Mouse (Mus musculus) neural tube, embryonic 14.5 days (tissue): Measurements from ENCODE around the gene Ush2a. TPM values are rescaled to one million over a fixed set of nuclear protein-coding genes. Genes with fewer than 3 reads are reported as not detected.
A peak's percentile ranks its signal among the peaks of the same experiment; 100 is the strongest.

Experiments used
- ATAC-seq: fragments of 200-750 bp; cut with Nextera tagmentation; 2 replicates; pipeline ENCODE4 v1.8.0; 2017; ENCODE audit warnings: low read depth, mild to moderate bottlenecking, moderate TSS enrichment, moderate library complexity
- H3K27ac ChIP-seq: fragments of 300-500 bp; sonication (generic); 2 replicates; pipeline ENCODE4 v1.5.1; 2014; ENCODE audit warnings: low read depth, mild to moderate bottlenecking, control low read depth, low read length, moderate library complexity, mixed read lengths
- H3K27me3 ChIP-seq: fragments of 300-500 bp; sonication (generic); 2 replicates; pipeline ENCODE4 v1.6.1; 2014; ENCODE audit warnings: low read length; ENCODE audit not compliant: control insufficient read depth, insufficient read depth
- H3K36me3 ChIP-seq: fragments of 300-500 bp; sonication (generic); 2 replicates; pipeline ENCODE4 v1.6.1; 2014; ENCODE audit warnings: low read length, mixed read lengths; ENCODE audit not compliant: control insufficient read depth, insufficient read depth
- H3K4me1 ChIP-seq: fragments of 300-500 bp; sonication (generic); 2 replicates; pipeline ENCODE4 v1.6.1; 2014; ENCODE audit warnings: low read length; ENCODE audit not compliant: control insufficient read depth, insufficient read depth
- H3K4me2 ChIP-seq: fragments of 300-500 bp; sonication (generic); 2 replicates; pipeline ENCODE4 v1.6.1; 2014; ENCODE audit warnings: mild to moderate bottlenecking, low read depth, low read length, control low read depth
- H3K4me3 ChIP-seq: fragments of 300-500 bp; sonication (generic); 2 replicates; pipeline ENCODE4 v1.5.1; 2014; ENCODE audit warnings: low read depth, low read length, control low read depth, mixed read lengths
- H3K9ac ChIP-seq: fragments of 300-500 bp; sonication (generic); replicated peaks from 2 replicates; pipeline ENCODE4 v1.6.1; 2014; ENCODE audit warnings: low read depth, mild to moderate bottlenecking, control low read depth, low read length, mixed read lengths
- H3K9me3 ChIP-seq: fragments of 300-500 bp; sonication (generic); 2 replicates; pipeline ENCODE4 v1.6.1; 2016; ENCODE audit warnings: low read length; ENCODE audit not compliant: control insufficient read depth
- WGBS: fragments of 180-500 bp; shearing (Covaris S2); extraction: QIAGEN DNeasy Blood & Tissue Kit; methylation state at CpG from one replicate; pipeline ENCODE4 v1.1.7; 2014; 5-methylcytosine and 5-hydroxymethylcytosine counted together
- polyA plus RNA-seq: library from polyadenylated mRNA; unstranded; fragments of >200 nt; fragmentation: Nextera tagmentation; extraction: Ambion mirVana; gene quantifications from 2 replicates; pipeline ENCODE4 v1.2.1, GENCODE M21; 2014

The Ush2a gene
- polyA plus RNA-seq, 1 experiment from 2014 or later = 0.27 TPM

DNA sequence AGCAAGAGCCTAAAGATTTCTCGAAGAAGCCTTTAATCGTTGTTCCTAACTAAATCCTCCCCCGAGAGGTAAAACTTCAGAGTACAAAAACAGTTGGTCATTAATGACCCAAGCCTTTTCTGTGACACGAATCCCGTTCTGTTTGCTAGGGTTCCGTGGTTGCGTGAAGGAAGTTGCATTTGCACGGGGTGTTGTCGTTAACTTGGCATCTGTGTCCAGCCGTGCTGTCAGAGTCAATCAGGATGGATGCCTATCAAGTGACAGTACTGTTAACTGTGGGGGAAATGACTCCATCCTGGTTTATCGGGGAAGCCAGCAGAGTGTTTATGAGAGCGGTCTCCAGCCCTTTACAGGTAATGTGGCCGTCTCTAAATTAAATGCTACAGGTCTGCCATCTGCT lies 287.9 kb downstream of the Ush2a start:
- no peak for ATAC-seq
- no peaks in the 10 kb centered on the region for H3K4me1 ChIP-seq
- WGBS = 72% methylated on average over 13 of the region's 13 CpGs

GRCm38 (mm10) chr1:188551802-188552201 lies 290.0 kb downstream of the Ush2a start:
- WGBS = 79% methylated on average over 5 of the region's 5 CpGs
- H3K27ac ChIP-seq = no peak overlapping the region
- H3K9ac ChIP-seq = no peak overlapping the region
- H3K9me3 ChIP-seq = no peaks in the 10 kb centered on the region; the same call in 1 of the 2 replicates
- no peaks in the 10 kb centered on the region for H3K27me3 ChIP-seq
- no peaks in the 10 kb centered on the region for H3K36me3 ChIP-seq
- no peaks in the 10 kb centered on the region for H3K4me1 ChIP-seq
- H3K4me2 ChIP-seq = no peak overlapping the region
- no peak overlapping the region for H3K4me3 ChIP-seq
- no peak for ATAC-seq

More for the DNA sequence above, 287.9 kb downstream of the Ush2a start:
- Histone ChIP-seq H3K9me3 (no peaks in the 10 kb centered on the region; the same call in 1 of the 2 replicates), H3K27ac (no peak overlapping the region), H3K4me2 (no peak overlapping the region), H3K4me3 (no peak overlapping the region), H3K27me3 (no peaks in the 10 kb centered on the region), H3K36me3 (no peaks in the 10 kb centered on the region), H3K9ac (no peak overlapping the region)

DNA sequence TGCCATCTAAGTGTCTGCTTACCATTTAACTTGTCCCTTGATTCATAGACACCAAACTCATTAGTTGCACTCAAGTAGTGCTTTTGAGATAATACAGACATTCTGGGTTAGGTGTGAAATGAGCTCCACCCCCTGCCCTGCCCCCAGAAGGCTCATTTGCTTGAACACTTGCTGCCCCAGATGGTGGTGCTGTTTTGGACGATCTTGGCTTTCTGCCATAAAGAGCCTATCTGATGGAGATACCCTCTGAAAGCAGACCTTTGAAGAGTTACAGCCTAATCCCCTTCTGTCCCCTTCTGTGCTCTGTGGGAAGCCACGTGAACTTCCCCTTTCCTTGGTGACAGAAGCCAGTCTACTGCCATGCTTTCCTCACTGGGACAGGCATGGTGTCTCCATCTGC lies 297.1 kb downstream of the Ush2a start:
- WGBS = 28% methylated on average over 2 of the region's 2 CpGs
- Histone ChIP-seq H3K9ac (no peak overlapping the region), H3K4me1 (no peaks in the 10 kb centered on the region), H3K27ac (no peak overlapping the region), H3K9me3 (no peaks in the 10 kb centered on the region), H3K4me2 (no peak overlapping the region), H3K4me3 (no peak overlapping the region), H3K36me3 (no peaks in the 10 kb centered on the region), H3K27me3 (no peaks in the 10 kb centered on the region)
- ATAC-seq = no peak

DNA sequence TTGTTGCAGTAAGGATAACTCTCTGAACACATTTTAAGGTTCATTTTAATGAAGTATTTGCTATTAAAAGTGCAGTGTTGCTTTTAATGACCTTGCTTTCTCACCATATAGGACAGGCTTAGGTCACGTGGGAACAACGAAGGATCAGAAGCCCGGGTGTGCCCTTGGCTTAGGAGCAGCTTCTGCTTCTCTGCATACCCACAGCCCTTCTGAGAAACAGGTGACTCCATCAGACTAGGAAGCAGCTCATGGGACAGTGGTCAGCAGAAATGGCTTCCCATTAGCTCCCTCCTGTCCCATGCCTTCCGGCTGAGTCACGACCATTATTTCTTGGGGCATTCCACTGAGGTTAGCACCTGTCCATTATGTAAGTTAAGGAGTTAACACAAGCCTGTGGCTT lies 304.4 kb downstream of the Ush2a start:
- Histone ChIP-seq H3K27me3 (no peaks in the 10 kb centered on the region), H3K4me1 (no peaks in the 10 kb centered on the region), H3K4me2 (no peak overlapping the region), H3K27ac (no peak overlapping the region), H3K36me3 (no peaks in the 10 kb centered on the region), H3K9me3 (no peaks in the 10 kb centered on the region), H3K4me3 (no peak overlapping the region), H3K9ac (no peak overlapping the region)
- no peak for ATAC-seq
- 84% methylated on average over 5 of the region's 5 CpGs for WGBS

DNA sequence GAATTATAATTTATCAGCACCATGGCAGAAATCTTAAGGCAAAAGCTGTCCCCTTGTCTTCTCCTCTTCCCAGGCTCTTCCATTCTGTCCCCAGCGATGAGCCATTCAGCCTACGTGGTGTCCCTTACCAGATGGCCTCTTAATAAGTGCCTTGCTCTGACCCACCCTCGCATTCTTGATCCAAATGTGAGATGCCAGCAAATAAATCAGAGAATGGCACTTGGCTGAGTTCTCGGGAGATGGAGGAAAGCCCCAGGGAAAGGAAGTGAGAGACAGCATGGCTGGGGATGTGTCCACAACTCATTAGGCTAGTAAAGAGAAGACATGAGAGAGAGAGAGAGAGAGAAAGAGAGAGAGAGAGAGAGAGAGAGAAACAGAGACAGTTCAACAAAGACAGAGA lies 305.7 kb downstream of the Ush2a start:
- no peak for ATAC-seq
- no peak overlapping the region for H3K27ac ChIP-seq
- H3K27me3 ChIP-seq = no peaks in the 10 kb centered on the region
- H3K4me2 ChIP-seq = no peak overlapping the region
- H3K9ac ChIP-seq = no peak overlapping the region
- H3K9me3 ChIP-seq = no peaks in the 10 kb centered on the region
- H3K4me3 ChIP-seq = no peak overlapping the region
- 49% methylated on average over 4 of the region's 4 CpGs for WGBS
- no peaks in the 10 kb centered on the region for H3K36me3 ChIP-seq
- no peaks in the 10 kb centered on the region for H3K4me1 ChIP-seq

DNA sequence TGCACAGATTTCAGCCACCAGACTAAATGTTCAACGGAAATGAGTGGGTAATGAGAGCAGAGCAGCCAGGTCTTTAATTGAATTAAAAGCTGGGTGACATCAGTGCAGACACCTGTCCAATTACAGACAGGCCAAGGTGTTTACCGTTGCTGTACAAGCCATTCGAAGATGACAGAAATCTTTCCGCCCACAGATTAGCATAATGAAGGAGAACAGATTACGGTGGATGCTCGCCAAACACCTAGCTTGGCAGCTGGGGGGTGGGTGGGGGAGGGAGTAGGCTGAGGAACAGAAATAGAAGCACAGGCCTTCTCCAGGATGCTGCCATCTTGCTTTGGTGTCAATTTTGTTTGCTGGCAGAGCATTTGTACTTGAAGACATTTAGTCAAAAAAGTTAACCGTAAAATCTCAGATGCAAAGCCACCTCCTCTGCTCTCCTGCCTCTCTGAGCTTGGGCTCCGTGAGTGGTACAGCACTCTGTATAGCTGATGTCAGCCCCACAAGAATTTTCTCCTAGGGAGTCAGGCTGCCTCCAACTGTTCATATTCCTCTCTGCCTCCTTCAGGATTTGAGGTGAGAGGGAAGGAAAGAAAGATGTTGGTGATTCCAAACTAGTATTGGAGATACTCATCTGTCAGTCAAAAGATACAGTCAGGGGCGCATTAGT lies 306.6 kb downstream of the Ush2a start:
- 72% methylated on average over 9 of the region's 9 CpGs for WGBS
- Histone ChIP-seq H3K4me2 (no peak overlapping the region), H3K4me3 (no peak overlapping the region), H3K27me3 (no peaks in the 10 kb centered on the region), H3K4me1 (no peaks in the 10 kb centered on the region), H3K9me3 (no peaks in the 10 kb centered on the region), H3K27ac (no peak overlapping the region), H3K36me3 (no peaks in the 10 kb centered on the region), H3K9ac (no peak overlapping the region)
- ATAC-seq = no peak

DNA sequence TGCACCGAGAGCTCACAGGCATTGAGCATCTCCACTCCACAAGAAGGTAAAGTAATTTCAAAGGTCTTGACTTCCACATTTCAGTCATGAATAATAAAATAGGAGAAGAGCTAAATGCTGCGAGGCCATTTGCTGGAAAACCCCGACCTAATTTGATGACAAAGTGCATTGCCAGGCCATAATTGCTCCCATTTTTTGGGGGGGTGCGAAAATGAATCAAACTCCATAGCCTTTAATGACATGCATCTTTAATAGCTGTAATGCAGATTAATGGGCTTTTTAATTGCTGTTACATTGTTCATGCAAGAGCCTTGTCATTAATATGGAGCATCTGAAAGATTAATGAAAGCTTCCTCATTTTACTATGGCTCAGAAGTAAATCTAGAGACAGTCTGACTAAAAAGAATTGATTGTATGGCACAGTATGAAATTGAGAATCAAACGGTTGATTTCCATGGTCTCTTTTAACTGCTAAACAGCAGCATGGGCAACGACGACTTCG lies 314.5 kb downstream of the Ush2a start:
- Histone ChIP-seq H3K36me3 (no peaks in the 10 kb centered on the region), H3K4me3 (no peak overlapping the region), H3K9ac (no peak overlapping the region), H3K27me3 (no peaks in the 10 kb centered on the region), H3K4me2 (no peak overlapping the region), H3K27ac (no peak overlapping the region), H3K9me3 (no peaks in the 10 kb centered on the region), H3K4me1 (no peaks in the 10 kb centered on the region)
- WGBS = 33% methylated on average over 8 of the region's 8 CpGs
- peak; percentile 21; the same call in 1 of the 2 replicates for ATAC-seq

- Histone ChIP-seq H3K4me2 (no peak overlapping the region), H3K36me3 (no peaks in the 10 kb centered on the region), H3K27me3 (no peaks in the 10 kb centered on the region), H3K27ac (no peak overlapping the region), H3K4me3 (no peak overlapping the region), H3K9me3 (no peaks in the 10 kb centered on the region), H3K9ac (no peak overlapping the region), H3K4me1 (no peaks in the 10 kb centered on the region)
- ATAC-seq = no peak
- 89% methylated on average over 4 of the region's 4 CpGs for WGBS
Observed at GRCm38 (mm10) chr1:188577376-188577775, 315.6 kb downstream of the Ush2a start.

- Histone ChIP-seq H3K27me3 (no peaks in the 10 kb centered on the region), H3K9me3 (no peaks in the 10 kb centered on the region), H3K27ac (no peak overlapping the region), H3K9ac (no peak overlapping the region), H3K4me1 (no peaks in the 10 kb centered on the region), H3K36me3 (no peaks in the 10 kb centered on the region), H3K4me3 (no peak overlapping the region), H3K4me2 (no peak overlapping the region)
- 51% methylated on average over 4 of the region's 4 CpGs for WGBS
- ATAC-seq = no peak
Observed at GRCm38 (mm10) chr1:188581136-188581535, 319.3 kb downstream of the Ush2a start.
